Mouse (Mus musculus): ENCODE data around the gene Nlgn1. TPM values are rescaled to one million over a fixed set of nuclear protein-coding genes. Genes with fewer than 3 reads are reported as not detected.

Gene Nlgn1
- polyA plus RNA-seq, 1 experiment from 2014 or later = 34.4 TPM

DNA sequence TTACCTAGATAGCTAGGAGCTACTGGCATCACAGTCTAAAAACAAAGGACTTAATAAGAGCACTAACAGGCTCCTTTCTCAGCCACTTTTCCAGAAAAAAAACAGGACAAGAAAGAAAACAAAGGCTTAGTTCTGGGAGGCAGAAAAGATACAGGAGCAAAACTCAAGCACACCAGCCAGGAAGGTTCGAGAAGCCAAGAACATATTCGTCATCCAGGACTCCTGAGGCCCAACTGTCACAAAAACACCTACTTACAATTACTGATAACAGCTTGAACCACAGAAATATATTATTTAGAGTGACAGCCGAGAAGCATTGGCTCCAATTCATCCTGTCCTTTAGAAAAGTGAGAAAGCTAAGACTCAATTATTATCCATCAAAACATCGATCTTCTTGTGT lies 281.5 kb downstream of the Nlgn1 start:
- Histone ChIP-seq H3K4me1 (ENCODE audit: control insufficient read depth, insufficient read depth, low read length) (no peaks in the 10 kb centered on the region), H3K4me3 (ENCODE audit: low read depth, low read length) (no peak overlapping the region), H3K4me2 (ENCODE audit: low read length) (no peak overlapping the region), H3K9me3 (replicated peaks; ENCODE audit: control insufficient read depth, low read length, poor library complexity, severe bottlenecking) (no peaks in the 10 kb centered on the region), H3K27ac (ENCODE audit: low read length) (no peak overlapping the region), H3K27me3 (ENCODE audit: control insufficient read depth, insufficient read depth, low read depth, low read length) (no peaks in the 10 kb centered on the region), H3K9ac (ENCODE audit: low read depth, low read length) (no peak overlapping the region), H3K36me3 (ENCODE audit: control insufficient read depth, insufficient read depth, low read length) (no peaks in the 10 kb centered on the region)
- 59% methylated on average over 4 of the region's 4 CpGs for WGBS
- no peak for ATAC-seq

GRCm38 (mm10) chr3:26042966-26043365 lies 289.3 kb downstream of the Nlgn1 start:
- Histone ChIP-seq H3K4me3 (ENCODE audit: low read depth, low read length) (no peak overlapping the region), H3K36me3 (ENCODE audit: control insufficient read depth, insufficient read depth, low read length) (no peaks in the 10 kb centered on the region), H3K4me2 (ENCODE audit: low read length) (no peak overlapping the region), H3K4me1 (ENCODE audit: control insufficient read depth, insufficient read depth, low read length) (no peaks in the 10 kb centered on the region), H3K27me3 (ENCODE audit: control insufficient read depth, insufficient read depth, low read depth, low read length) (no peaks in the 10 kb centered on the region), H3K27ac (ENCODE audit: low read length) (no peak overlapping the region), H3K9ac (ENCODE audit: low read depth, low read length) (no peak overlapping the region), H3K9me3 (replicated peaks; ENCODE audit: control insufficient read depth, low read length, poor library complexity, severe bottlenecking) (no peaks in the 10 kb centered on the region)
- no peak for ATAC-seq
- WGBS = 49% methylated on average over 2 of the region's 2 CpGs

GRCm38 (mm10) chr3:26039696-26040095 lies 292.6 kb downstream of the Nlgn1 start:
- H3K27me3 ChIP-seq (ENCODE audit: control insufficient read depth, insufficient read depth, low read depth, low read length) = no peaks in the 10 kb centered on the region
- WGBS = 88% methylated on average over 2 of the region's 2 CpGs
- H3K4me1 ChIP-seq (ENCODE audit: control insufficient read depth, insufficient read depth, low read length) = no peaks in the 10 kb centered on the region
- no peak overlapping the region for H3K4me2 ChIP-seq (ENCODE audit: low read length)
- no peaks in the 10 kb centered on the region for H3K9me3 ChIP-seq (replicated peaks; ENCODE audit: control insufficient read depth, low read length, poor library complexity, severe bottlenecking)
- ATAC-seq = no peak
- H3K9ac ChIP-seq (ENCODE audit: low read depth, low read length) = no peak overlapping the region
- H3K4me3 ChIP-seq (ENCODE audit: low read depth, low read length) = no peak overlapping the region
- no peaks in the 10 kb centered on the region for H3K36me3 ChIP-seq (ENCODE audit: control insufficient read depth, insufficient read depth, low read length)
- H3K27ac ChIP-seq (ENCODE audit: low read length) = no peak overlapping the region

DNA sequence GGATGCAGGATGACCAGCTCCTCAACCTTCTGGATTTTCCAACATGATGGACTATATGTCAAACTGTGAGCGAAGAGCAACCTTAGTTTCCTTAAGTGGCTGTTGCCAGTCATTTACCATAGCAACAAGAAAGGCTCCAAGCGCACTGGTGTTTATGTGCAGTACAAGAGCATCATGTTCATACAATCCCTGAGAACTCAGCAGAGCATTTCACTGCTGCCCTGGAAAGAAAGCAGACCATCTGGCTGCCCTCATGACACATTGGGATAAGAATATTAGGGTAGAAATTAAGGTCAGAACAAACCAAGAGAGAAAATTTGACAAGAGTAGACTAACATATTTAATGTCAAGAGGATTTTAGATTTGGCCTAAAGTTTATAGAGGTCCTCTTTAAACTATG lies 306.2 kb downstream of the Nlgn1 start:
- Histone ChIP-seq H3K4me3 (ENCODE audit: low read depth, low read length) (no peak overlapping the region), H3K9ac (ENCODE audit: low read depth, low read length) (no peak overlapping the region), H3K36me3 (ENCODE audit: control insufficient read depth, insufficient read depth, low read length) (no peaks in the 10 kb centered on the region), H3K27ac (ENCODE audit: low read length) (no peak overlapping the region), H3K9me3 (replicated peaks; ENCODE audit: control insufficient read depth, low read length, poor library complexity, severe bottlenecking) (no peaks in the 10 kb centered on the region), H3K4me2 (ENCODE audit: low read length) (no peak overlapping the region), H3K4me1 (ENCODE audit: control insufficient read depth, insufficient read depth, low read length) (0 out of 2 replicates have a peak, but pooled peaks cover 5% of the 10 kb centered on the region), H3K27me3 (ENCODE audit: control insufficient read depth, insufficient read depth, low read depth, low read length) (no peaks in the 10 kb centered on the region)
- no peak for ATAC-seq
- WGBS = 87% methylated on average over 2 of the region's 2 CpGs

DNA sequence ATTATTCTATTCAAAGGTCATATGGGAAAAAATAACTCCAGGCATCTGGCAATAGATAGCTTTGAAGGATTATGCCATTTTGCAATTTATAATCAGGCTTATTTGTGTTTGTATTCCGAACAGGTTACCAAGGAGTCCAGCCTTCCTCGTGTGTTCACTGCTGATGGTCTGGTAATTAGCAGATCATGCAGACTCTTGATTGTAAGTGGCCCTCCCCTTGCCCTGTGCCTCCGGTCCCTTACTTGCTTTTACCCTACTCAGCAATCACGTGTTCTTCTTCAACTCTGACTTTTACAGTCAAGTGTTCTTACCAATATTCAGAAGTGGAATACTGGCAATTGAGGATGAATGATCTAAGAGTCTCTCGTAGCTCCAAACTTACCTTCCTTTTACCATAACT lies 309.0 kb downstream of the Nlgn1 start:
- H3K4me1 ChIP-seq (ENCODE audit: control insufficient read depth, insufficient read depth, low read length) = 0 out of 2 replicates have a peak, but pooled peaks cover 5% of the 10 kb centered on the region
- H3K4me3 ChIP-seq (ENCODE audit: low read depth, low read length) = no peak overlapping the region
- H3K9ac ChIP-seq (ENCODE audit: low read depth, low read length) = no peak overlapping the region
- ATAC-seq = no peak
- no peak overlapping the region for H3K4me2 ChIP-seq (ENCODE audit: low read length)
- H3K9me3 ChIP-seq (replicated peaks; ENCODE audit: control insufficient read depth, low read length, poor library complexity, severe bottlenecking) = no peaks in the 10 kb centered on the region
- H3K27me3 ChIP-seq (ENCODE audit: control insufficient read depth, insufficient read depth, low read depth, low read length) = no peaks in the 10 kb centered on the region
- WGBS = 67% methylated on average over 5 of the region's 5 CpGs
- H3K36me3 ChIP-seq (ENCODE audit: control insufficient read depth, insufficient read depth, low read length) = no peaks in the 10 kb centered on the region
- no peak overlapping the region for H3K27ac ChIP-seq (ENCODE audit: low read length)

- H3K4me2 ChIP-seq (ENCODE audit: low read length) = no peak overlapping the region
- no peak overlapping the region for H3K27ac ChIP-seq (ENCODE audit: low read length)
- no peaks in the 10 kb centered on the region for H3K27me3 ChIP-seq (ENCODE audit: control insufficient read depth, insufficient read depth, low read depth, low read length)
- H3K9ac ChIP-seq (ENCODE audit: low read depth, low read length) = no peak overlapping the region
- no peaks in the 10 kb centered on the region for H3K36me3 ChIP-seq (ENCODE audit: control insufficient read depth, insufficient read depth, low read length)
- 0 out of 2 replicates have a peak, but pooled peaks cover 5% of the 10 kb centered on the region for H3K4me1 ChIP-seq (ENCODE audit: control insufficient read depth, insufficient read depth, low read length)
- 73% methylated on average over 6 of the region's 6 CpGs for WGBS
- H3K4me3 ChIP-seq (ENCODE audit: low read depth, low read length) = no peak overlapping the region
- no peak for ATAC-seq
- no peaks in the 10 kb centered on the region for H3K9me3 ChIP-seq (replicated peaks; ENCODE audit: control insufficient read depth, low read length, poor library complexity, severe bottlenecking)
Observed at GRCm38 (mm10) chr3:26021632-26022184, 310.6 kb downstream of the Nlgn1 start.

GRCm38 (mm10) chr3:26011310-26012078 lies 320.8 kb downstream of the Nlgn1 start:
- no peaks in the 10 kb centered on the region for H3K36me3 ChIP-seq (ENCODE audit: control insufficient read depth, insufficient read depth, low read length)
- WGBS = 29% methylated on average over 4 of the region's 4 CpGs
- no peak overlapping the region for H3K4me3 ChIP-seq (ENCODE audit: low read depth, low read length)
- no peak overlapping the region for H3K9ac ChIP-seq (ENCODE audit: low read depth, low read length)
- H3K4me1 ChIP-seq (ENCODE audit: control insufficient read depth, insufficient read depth, low read length) = no peaks in the 10 kb centered on the region
- peak; percentile 48; the same call in 1 of the 2 replicates for ATAC-seq
- no peaks in the 10 kb centered on the region for H3K9me3 ChIP-seq (replicated peaks; ENCODE audit: control insufficient read depth, low read length, poor library complexity, severe bottlenecking)
- H3K27me3 ChIP-seq (ENCODE audit: control insufficient read depth, insufficient read depth, low read depth, low read length) = no peaks in the 10 kb centered on the region
- H3K27ac ChIP-seq (ENCODE audit: low read length) = no peak overlapping the region
- H3K4me2 ChIP-seq (ENCODE audit: low read length) = no peak overlapping the region

- H3K4me1 ChIP-seq (ENCODE audit: control insufficient read depth, insufficient read depth, low read length) = peaks cover 5% of the 10 kb centered on the region
- peak overlapping the region; percentile 64 for H3K27ac ChIP-seq (ENCODE audit: low read length)
- H3K9me3 ChIP-seq (replicated peaks; ENCODE audit: control insufficient read depth, low read length, poor library complexity, severe bottlenecking) = no peaks in the 10 kb centered on the region
- H3K27me3 ChIP-seq (ENCODE audit: control insufficient read depth, insufficient read depth, low read depth, low read length) = no peaks in the 10 kb centered on the region
- H3K4me2 ChIP-seq (ENCODE audit: low read length) = no peak overlapping the region
- H3K36me3 ChIP-seq (ENCODE audit: control insufficient read depth, insufficient read depth, low read length) = no peaks in the 10 kb centered on the region
- 30% methylated on average over 7 of the region's 7 CpGs for WGBS
- H3K9ac ChIP-seq (ENCODE audit: low read depth, low read length) = no peak overlapping the region
- no peak overlapping the region for H3K4me3 ChIP-seq (ENCODE audit: low read depth, low read length)
- ATAC-seq = peak; percentile 98
Observed at GRCm38 (mm10) chr3:26002863-26003608, 329.2 kb downstream of the Nlgn1 start.

- no peak overlapping the region for H3K27ac ChIP-seq (ENCODE audit: low read length)
- no peak overlapping the region for H3K4me2 ChIP-seq (ENCODE audit: low read length)
- no peak for ATAC-seq
- H3K27me3 ChIP-seq (ENCODE audit: control insufficient read depth, insufficient read depth, low read depth, low read length) = no peaks in the 10 kb centered on the region
- no peaks in the 10 kb centered on the region for H3K9me3 ChIP-seq (replicated peaks; ENCODE audit: control insufficient read depth, low read length, poor library complexity, severe bottlenecking)
- no peak overlapping the region for H3K9ac ChIP-seq (ENCODE audit: low read depth, low read length)
- WGBS = 10% methylated on average over 2 of the region's 2 CpGs
- no peaks in the 10 kb centered on the region for H3K36me3 ChIP-seq (ENCODE audit: control insufficient read depth, insufficient read depth, low read length)
- peaks cover 5% of the 10 kb centered on the region for H3K4me1 ChIP-seq (ENCODE audit: control insufficient read depth, insufficient read depth, low read length)
- H3K4me3 ChIP-seq (ENCODE audit: low read depth, low read length) = no peak overlapping the region
Observed at GRCm38 (mm10) chr3:26002367-26002766, 329.9 kb downstream of the Nlgn1 start.
